Mouse (Mus musculus) gastrocnemius, postnatal 4 days (tissue): ENCODE data around the gene Cacna1a. TPM values are rescaled to one million over a fixed set of nuclear protein-coding genes. Genes with fewer than 3 reads are reported as not detected.
"Not testable (repeated sequence)": the region's sequence is repeated elsewhere in the genome, so short reads cannot be mapped to it uniquely, and the experiment has no call there.

ENCODE experiments used
- DNase-seq, 2 experiments: peaks; one replicate each; pipeline ENCODE4 v3.0.0; 2021 to 2022; ENCODE audit warnings: low spot score in 2 of 2, mixed read lengths in 2 of 2
- total RNA-seq, 2 experiments: library from RNA; stranded (reverse); gene quantifications; 2 replicates each; pipeline ENCODE4 v1.2.3; 2021

Gene Cacna1a
- total RNA-seq, 2 experiments from 2014 or later: 8.0 to 9.5 TPM

DNA sequence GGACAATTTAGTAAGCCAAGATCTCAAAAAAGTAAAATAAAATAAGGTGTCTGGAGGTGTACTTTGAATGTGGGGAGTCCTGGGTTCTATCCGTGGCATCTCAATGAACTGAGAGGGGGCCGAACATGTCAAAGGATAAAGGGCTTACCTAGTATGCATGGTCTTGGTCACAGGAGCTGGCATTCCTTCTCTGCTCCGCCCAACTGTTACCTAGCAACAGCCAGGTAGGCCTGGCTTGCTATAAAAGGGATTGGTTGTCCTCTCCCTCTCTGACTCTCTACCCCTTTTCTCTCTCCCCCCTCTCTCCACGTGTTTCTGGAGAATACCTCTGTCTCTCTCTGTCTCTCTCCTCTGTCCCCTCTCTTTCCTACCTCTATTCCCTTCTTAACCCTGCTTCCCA is 269.4 kb downstream of the Cacna1a start:
- no peak for DNase-seq

GRCm38 (mm10) chr8:84658951-84659350 is 270.7 kb downstream of the Cacna1a start:
- no peak for DNase-seq

DNA sequence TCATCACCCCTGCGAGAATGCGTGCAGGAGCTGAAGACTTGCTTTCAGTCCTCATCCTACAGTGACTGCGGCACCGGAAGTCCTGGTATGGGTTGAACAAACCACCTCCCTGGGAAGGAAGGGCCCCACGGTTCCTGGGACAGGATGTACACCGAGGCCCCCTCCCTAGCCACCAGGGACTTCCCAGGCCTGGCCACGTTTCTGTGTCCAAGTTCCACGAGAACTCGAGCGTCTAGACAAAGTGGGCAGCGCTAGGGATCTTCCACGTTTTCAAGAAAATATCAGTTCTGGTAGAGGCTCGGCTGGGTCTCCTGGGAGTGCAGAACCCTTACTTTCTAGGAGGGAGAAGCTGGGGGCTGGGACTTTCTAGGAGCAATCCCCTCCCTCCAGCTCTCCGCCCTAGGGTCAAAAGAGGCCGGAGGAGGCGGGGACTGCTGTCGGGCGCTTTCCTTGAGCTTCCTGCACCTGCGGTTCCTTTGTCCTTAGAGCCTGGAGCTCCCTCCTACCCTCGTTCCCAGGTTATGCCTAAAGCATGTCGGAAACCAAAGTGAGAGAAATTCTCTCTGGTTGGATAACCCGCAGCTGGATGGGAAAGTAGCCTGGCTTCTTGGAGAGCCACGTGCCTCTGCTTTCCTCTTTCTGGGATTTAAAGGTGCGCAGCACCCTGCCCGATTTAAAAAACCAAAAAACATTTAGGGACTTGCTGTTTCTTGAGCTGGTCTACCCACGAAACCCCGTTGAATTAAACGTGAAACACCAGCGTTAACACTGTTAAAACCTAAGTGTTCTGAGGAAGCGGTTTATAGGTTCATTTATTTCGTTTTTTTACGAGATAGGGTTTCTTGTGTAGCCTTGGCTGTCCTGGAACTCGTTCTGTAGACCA is 271.9 kb downstream of the Cacna1a start:
- DNase-seq: peak in 1 of 2 experiments; percentile 52

- DNase-seq: no peak
Measured at GRCm38 (mm10) chr8:84660819-84661457, 272.7 kb downstream of the Cacna1a start.

DNA sequence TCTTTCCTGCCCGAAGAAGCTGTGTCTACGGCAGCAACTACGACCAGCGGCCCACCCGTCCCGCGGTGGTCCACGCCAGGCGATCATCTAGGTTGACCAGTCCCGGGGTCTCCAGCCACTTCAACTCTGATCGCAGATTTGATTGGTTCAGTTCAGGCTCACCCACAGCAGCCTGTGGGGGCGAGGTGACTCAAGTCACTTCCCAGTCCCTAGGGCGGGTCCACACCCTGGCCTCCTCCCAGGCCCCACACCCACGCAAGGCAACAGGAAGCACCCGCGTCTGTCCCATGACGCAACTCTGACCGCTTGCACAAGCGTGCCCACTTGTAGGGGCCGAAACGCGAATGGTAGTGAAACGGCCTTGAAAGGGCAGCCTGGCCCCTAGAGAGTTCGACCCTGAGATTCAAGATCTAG is 273.2 kb downstream of the Cacna1a start:
- DNase-seq: peak; percentile 60 to 84

DNA sequence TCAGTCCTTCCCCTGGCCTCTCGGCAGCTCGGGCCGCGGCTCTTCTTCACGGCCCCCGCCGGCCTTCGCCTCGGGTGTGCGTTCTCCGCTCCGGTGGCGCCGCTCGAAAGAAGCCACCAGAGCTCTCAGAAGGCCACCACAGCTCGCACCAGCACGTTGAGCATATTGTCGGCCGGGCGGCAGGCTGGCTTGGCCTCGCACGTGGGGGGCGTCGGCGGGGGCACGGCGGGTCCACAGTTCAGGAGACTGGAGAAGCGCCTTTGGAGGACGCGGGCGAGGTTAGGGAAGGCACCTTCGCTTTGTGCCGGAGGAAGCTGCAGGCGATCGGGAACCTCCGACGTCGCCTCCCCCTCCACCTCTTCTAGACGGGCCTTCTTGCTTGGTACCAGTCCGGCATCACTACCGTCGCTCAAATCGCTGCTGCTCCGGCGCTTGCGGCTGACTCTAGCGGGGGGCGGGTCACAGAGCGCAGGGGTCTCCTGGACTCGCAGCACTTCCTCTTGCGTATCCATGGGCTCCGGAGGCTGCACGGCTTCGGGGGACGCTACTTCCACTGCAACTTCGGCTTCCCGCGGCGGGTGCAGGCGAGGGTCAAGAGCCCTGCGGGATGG is 273.8 kb downstream of the Cacna1a start:
- DNase-seq: peak in 1 of 2 experiments; percentile 62

GRCm38 (mm10) chr8:84662581-84663065 is 274.4 kb downstream of the Cacna1a start, which contains the start of gene Ier2:
Gene Ier2, minus strand, starts transcription at chr8:84662852.
- DNase-seq: peak; percentile 80 to 91

DNA sequence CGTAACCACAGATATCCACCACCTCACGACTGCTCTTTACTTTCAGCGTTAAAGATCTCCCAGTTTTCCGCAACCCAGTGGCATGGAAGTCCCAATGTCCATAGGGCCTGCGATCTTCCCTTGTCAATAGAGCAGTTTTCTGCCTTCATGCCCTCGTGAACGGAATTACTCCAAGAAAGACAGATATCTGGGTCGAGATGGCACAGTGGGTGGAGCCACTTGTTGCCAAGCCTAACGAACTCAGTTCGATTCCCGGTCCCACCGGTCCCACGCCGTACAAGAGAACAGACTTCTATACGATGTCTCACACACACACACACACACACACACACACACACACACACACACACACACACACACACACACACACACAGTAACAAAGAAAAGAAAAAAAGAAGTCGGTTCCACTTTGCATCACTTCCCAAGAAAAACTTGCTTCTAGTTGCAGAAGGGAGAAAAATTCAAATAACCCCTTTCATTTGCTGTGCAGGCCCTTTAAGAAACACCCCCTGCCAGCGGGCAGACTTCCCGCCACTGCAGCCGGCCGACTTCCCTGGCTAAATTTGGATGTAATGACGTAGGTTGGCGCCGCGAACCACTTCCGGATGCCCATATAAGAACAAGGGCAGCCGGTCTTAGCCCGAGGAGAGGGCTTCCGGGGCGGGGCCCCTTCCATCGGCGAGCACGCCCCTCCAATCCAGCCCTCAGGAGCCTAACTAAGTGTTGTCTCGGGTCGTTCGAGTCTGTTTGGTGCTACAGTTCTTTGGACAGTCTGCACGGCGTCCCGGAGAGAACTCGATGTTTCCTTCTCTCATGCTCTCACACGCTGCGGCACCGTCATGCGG is 275.5 kb downstream of the Cacna1a start:
- peak; percentile 95 to 97 for DNase-seq

DNA sequence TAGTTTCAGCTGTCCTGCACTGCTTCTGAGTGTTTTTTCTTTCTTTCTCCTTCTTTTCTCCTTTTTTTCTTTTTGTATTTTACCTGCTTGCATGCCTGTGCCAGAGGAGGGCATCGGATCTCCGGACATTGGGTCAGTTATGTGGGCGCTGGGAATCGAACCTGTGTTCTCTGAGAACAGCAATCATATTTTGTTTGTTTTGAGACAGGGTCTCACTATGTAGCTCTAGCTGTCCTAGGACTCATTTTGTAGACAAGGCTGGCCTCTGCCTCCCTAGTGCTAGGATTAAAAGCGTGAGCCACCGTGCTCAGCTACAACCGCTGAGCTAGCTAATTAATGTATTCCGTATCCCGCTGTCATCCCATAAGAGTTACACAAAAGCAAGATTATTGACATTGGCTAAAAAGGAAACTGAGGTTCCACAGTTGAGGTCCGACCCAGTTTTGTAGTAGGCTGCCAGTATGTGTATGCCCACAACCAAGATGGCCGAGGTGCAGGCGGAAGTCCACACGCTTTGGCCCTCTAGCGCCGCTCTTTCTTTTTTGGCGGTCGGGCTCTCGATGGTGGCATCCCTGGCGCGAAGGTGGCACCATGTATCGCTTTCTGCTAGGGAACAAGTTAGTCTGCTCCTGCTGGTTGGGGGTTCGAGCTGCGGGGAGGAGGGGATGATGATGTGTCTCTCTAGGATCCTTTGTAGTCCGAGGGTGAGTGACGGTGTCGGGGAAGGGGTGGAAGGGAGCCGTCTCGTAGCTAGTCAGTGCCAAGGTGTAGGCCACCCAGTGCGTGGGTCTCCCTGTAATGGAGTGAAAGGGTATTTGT is 276.5 kb downstream of the Cacna1a start:
- peak; percentile 59 to 78 for DNase-seq

- DNase-seq: no peak
Measured at GRCm38 (mm10) chr8:84665385-84665893, 277.2 kb downstream of the Cacna1a start.

DNA sequence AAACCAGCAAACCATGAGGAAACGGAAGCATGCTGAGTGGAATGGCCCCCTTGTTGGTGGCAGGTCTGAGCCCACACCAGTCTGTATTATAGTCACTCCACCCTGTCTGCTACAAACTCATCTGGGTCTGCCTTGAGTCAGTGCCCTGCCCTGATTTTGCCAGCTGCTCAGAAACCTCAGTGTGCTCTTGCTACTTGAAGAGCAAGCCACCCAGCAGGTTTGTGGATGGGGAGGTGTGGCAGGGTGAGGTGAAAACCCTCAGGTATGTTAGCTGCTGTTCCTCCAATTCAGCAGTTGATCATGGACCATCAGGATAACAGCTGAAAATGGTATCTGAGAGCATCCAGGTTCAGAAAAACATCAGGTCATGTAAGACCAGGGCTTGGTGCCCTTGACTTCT is 279.8 kb downstream of the Cacna1a start:
- no peak for DNase-seq

GRCm38 (mm10) chr8:84668731-84669485 is 280.7 kb downstream of the Cacna1a start:
- no peak for DNase-seq

DNA sequence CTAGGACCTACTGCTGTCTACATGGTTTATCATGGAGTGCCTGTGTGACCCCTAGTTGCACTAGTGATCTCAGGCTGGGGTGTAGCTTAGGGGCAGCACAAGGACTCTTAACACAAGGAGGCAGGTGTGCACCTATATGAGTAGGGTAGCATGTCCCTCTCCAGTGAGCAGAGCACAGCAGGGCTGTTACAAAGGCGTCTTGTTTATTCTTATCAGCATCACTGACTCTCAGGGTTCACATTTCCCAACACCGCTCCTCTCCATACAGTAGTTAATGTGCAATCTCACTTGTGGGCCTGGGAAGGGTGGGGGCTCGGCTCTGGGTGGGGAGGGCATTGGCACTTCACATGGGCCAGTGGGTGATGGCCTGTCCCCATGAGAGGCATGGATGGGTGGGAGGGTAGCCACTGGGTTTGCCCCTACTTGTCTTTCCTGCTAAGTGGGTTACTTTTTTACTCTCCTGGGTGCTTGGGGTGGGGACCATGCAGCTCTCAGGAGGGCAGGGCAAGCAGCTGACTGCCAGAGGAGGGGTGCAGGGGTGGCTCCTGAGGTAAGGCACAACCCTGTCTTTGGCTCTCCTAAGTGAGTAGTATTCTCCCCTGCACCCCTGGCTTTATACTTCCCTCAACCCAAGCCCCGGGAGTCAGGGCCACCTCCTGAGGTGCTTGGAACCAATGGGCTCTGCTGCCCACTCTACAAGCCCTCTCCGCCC is 282.2 kb downstream of the Cacna1a start:
- DNase-seq: not testable (repeated sequence)

DNA sequence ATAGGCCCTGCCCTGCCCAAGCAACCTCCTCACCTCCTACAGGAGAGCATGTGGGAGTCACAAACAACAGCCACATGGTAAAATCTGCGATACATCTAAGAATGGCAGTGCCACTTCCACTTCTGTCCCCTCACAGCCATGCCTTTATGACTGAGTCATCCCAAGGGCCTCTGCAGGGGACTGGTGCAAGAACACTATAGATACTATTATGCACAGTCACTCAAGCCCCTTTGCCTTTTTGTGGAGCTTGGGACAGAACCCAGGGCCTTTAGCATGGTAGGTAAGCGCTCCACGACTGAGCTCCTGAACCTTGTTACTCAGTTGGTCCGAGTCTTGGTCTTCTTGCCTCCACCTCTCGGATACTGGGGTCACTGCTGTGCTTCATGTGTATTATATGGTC is 289.1 kb downstream of the Cacna1a start:
- no peak for DNase-seq

- no peak for DNase-seq
Measured at GRCm38 (mm10) chr8:84681476-84681875, 293.2 kb downstream of the Cacna1a start.

- no peak for DNase-seq
Measured at GRCm38 (mm10) chr8:84682257-84682656, 294.0 kb downstream of the Cacna1a start.

DNA sequence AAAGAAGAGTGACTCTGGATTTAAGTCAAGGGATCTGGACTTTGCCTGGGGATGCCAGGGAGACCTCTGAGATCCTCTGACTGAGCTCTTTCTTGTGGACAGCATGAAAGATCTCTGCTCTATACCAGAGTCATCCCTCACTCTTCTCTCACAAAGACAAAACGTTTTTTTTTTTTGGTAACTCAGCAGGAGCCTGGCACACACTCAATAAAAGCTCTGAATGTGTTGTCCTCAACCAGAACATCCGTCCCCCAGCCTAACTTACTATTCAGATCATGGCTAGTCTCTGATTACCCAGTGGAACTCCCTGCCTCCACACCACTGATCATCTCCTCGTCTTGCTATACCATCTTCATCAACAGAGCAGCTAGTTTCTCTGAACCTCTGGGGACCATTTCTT is 296.3 kb downstream of the Cacna1a start:
- DNase-seq: no peak
